Mouse (Mus musculus): ENCODE measurements around the gene Isoc2a.
A peak's percentile ranks its signal among the peaks of the same experiment; 100 is the strongest.

Gene Isoc2a

GRCm38 (mm10) chr7:4918681-4919080, 41.7 kb downstream of the Isoc2a start:
- DNase-seq (ENCODE audit: low read depth, low spot score) = no peak

- DNase-seq (ENCODE audit: low read depth, low spot score) = no peak
These were observed 42.1 kb downstream of the Isoc2a start for GRCm38 (mm10) chr7:4919096-4919495.

GRCm38 (mm10) chr7:4919971-4920370, 43.0 kb downstream of the Isoc2a start:
- no peak for DNase-seq (ENCODE audit: low read depth, low spot score)

GRCm38 (mm10) chr7:4920496-4920895, 43.5 kb downstream of the Isoc2a start:
- DNase-seq (ENCODE audit: low read depth, low spot score) = no peak

- no peak for DNase-seq (ENCODE audit: low read depth, low spot score)
These were observed 44.2 kb downstream of the Isoc2a start for GRCm38 (mm10) chr7:4920976-4921823.

GRCm38 (mm10) chr7:4921824-4922482, 45.0 kb downstream of the Isoc2a start, which contains the start of gene Nat14:
TSS of gene Nat14 (plus strand) at chr7:4922028.
- no peak for DNase-seq (ENCODE audit: low read depth, low spot score)

GRCm38 (mm10) chr7:4922508-4922907, 45.6 kb downstream of the Isoc2a start:
- DNase-seq (ENCODE audit: low read depth, low spot score) = peak; percentile 92

- DNase-seq (ENCODE audit: low read depth, low spot score) = peak; percentile 90
These were observed 46.1 kb downstream of the Isoc2a start for GRCm38 (mm10) chr7:4922931-4923565.

GRCm38 (mm10) chr7:4923586-4924364, 46.8 kb downstream of the Isoc2a start:
- no peak for DNase-seq (ENCODE audit: low read depth, low spot score)

GRCm38 (mm10) chr7:4924483-4924882, 47.5 kb downstream of the Isoc2a start:
- DNase-seq (ENCODE audit: low read depth, low spot score) = peak; percentile 21

GRCm38 (mm10) chr7:4924891-4925301, 47.9 kb downstream of the Isoc2a start:
- DNase-seq (ENCODE audit: low read depth, low spot score) = peak; percentile 77

GRCm38 (mm10) chr7:4925441-4926381, 48.8 kb downstream of the Isoc2a start, which contains the start of gene Ssc5d:
TSS of gene Ssc5d (plus strand) at chr7:4925785.
- DNase-seq (ENCODE audit: low read depth, low spot score) = peak; percentile 57

GRCm38 (mm10) chr7:4926849-4927248, 49.9 kb downstream of the Isoc2a start:
- DNase-seq (ENCODE audit: low read depth, low spot score) = no peak

GRCm38 (mm10) chr7:4927711-4928110, 50.8 kb downstream of the Isoc2a start:
- DNase-seq (ENCODE audit: low read depth, low spot score) = no peak

- DNase-seq (ENCODE audit: low read depth, low spot score) = no peak
These were observed 51.4 kb downstream of the Isoc2a start for GRCm38 (mm10) chr7:4928323-4928722.

GRCm38 (mm10) chr7:4933103-4933502, 56.1 kb downstream of the Isoc2a start:
- DNase-seq (ENCODE audit: low read depth, low spot score) = no peak

- no peak for DNase-seq (ENCODE audit: low read depth, low spot score)
These were observed 57.4 kb downstream of the Isoc2a start for GRCm38 (mm10) chr7:4934160-4934914.

- no peak for DNase-seq (ENCODE audit: low read depth, low spot score)
These were observed 59.9 kb downstream of the Isoc2a start for GRCm38 (mm10) chr7:4936832-4937231.

- no peak for DNase-seq (ENCODE audit: low read depth, low spot score)
These were observed 60.4 kb downstream of the Isoc2a start for GRCm38 (mm10) chr7:4937392-4937791.

GRCm38 (mm10) chr7:4938456-4938855, 61.5 kb downstream of the Isoc2a start:
- peak; percentile 69 for DNase-seq (ENCODE audit: low read depth, low spot score)

Measured in mesoderm, embryonic 11.5 days (tissue).